Mouse (Mus musculus) MEL (cell line): ENCODE measurements around the gene Tspan8. TPM values are rescaled to one million over a fixed set of nuclear protein-coding genes. Genes with fewer than 3 reads are reported as not detected.

Source experiments
- DNase-seq: peaks from one replicate; pipeline ENCODE4 v3.0.0; 2011; ENCODE audit warnings: low read depth, low spot score
- H3K27ac ChIP-seq: 2 replicates; pipeline ENCODE4 v1.5.1; 2012; ENCODE audit warnings: low read depth, mild to moderate bottlenecking, control low read depth, low read length, moderate library complexity; ENCODE audit not compliant: control insufficient read depth
- H3K27me3 ChIP-seq, 2 experiments: fragments of 150-350 bp in 1 of 2; sonication (generic) in 1 of 2; 2 replicates each; pipeline ENCODE4 v1.6.1; 2012; ENCODE audit warnings: low read length in 2 of 2, mild to moderate bottlenecking in 2 of 2, improper control_type of control experiment in 1 of 2, moderate library complexity in 1 of 2; ENCODE audit not compliant: insufficient read depth in 2 of 2, control insufficient read depth in 1 of 2
- H3K36me3 ChIP-seq, 2 experiments: 2 replicates each; pipeline ENCODE4 v1.6.1; 2012 to 2014; ENCODE audit warnings: low read length in 2 of 2, improper control_type of control experiment in 1 of 2, inconsistent platforms in 1 of 2, mild to moderate bottlenecking in 1 of 2; ENCODE audit not compliant: insufficient read depth in 2 of 2, control insufficient read depth in 1 of 2
- H3K4me1 ChIP-seq, 2 experiments: fragments of 150-350 bp in 1 of 2; sonication (generic) in 1 of 2; 2 replicates each; pipeline ENCODE4 v1.6.1; 2012; ENCODE audit warnings: low read length in 2 of 2, improper control_type of control experiment in 1 of 2, mild to moderate bottlenecking in 1 of 2; ENCODE audit not compliant: insufficient read depth in 2 of 2, control insufficient read depth in 1 of 2
- H3K4me3 ChIP-seq, 2 experiments: fragments of 150-350 bp in 1 of 2; sonication (generic) in 1 of 2; 2 replicates each; pipeline ENCODE4 v1.5.1; 2012; ENCODE audit warnings: low read depth in 2 of 2, low read length in 2 of 2, mild to moderate bottlenecking in 2 of 2, moderate library complexity in 2 of 2, control low read depth in 1 of 2, improper control_type of control experiment in 1 of 2; ENCODE audit not compliant: control insufficient read depth in 1 of 2, insufficient read depth in 1 of 2
- H3K79me2 ChIP-seq: 2 replicates; pipeline ENCODE4 v1.6.1; 2012; ENCODE audit warnings: mild to moderate bottlenecking, low read length, moderate library complexity; ENCODE audit not compliant: control insufficient read depth, poor library complexity, insufficient read depth
- H3K9ac ChIP-seq: 2 replicates; pipeline ENCODE4 v1.6.1; 2012; ENCODE audit warnings: low read depth, mild to moderate bottlenecking, control low read depth, low read length, moderate library complexity; ENCODE audit not compliant: control insufficient read depth, poor library complexity, severe bottlenecking
- H3K9me3 ChIP-seq: fragments of 150-350 bp; sonication (generic); replicated peaks from 2 replicates; pipeline ENCODE4 v1.6.1; 2012; ENCODE audit warnings: mild to moderate bottlenecking, low read length, improper control_type of control experiment, moderate library complexity; ENCODE audit not compliant: insufficient read depth
- BHLHE40 ChIP-seq: IDR thresholded peaks from 2 replicates; pipeline ENCODE4 v1.6.1; 2012; ENCODE audit warnings: low read depth, mild to moderate bottlenecking, inconsistent platforms, low read length, improper control_type of control experiment, borderline replicate concordance
- ELF1 ChIP-seq: IDR thresholded peaks from 2 replicates; pipeline ENCODE4 v1.6.1; 2014; ENCODE audit warnings: low read depth, mild to moderate bottlenecking, inconsistent platforms, low read length, improper control_type of control experiment, moderate library complexity
- EP300 ChIP-seq, 2 experiments: IDR thresholded peaks; 2 replicates each; pipeline ENCODE4 v1.6.1; 2011; ENCODE audit warnings: improper control_type of control experiment in 2 of 2, low read length in 2 of 2, low read depth in 1 of 2, mild to moderate bottlenecking in 1 of 2
- ETS1 ChIP-seq: IDR thresholded peaks from 2 replicates; pipeline ENCODE4 v1.6.1; 2012; ENCODE audit warnings: low read depth, mild to moderate bottlenecking, inconsistent platforms, low read length, improper control_type of control experiment, moderate library complexity
- GATA1 ChIP-seq: IDR thresholded peaks from 2 replicates; pipeline ENCODE4 v1.6.1; 2011; ENCODE audit warnings: low read depth, low read length, improper control_type of control experiment
- KAT2A ChIP-seq: conservative IDR thresholded peaks from 2 replicates; pipeline ENCODE4 v1.6.1; 2012; ENCODE audit warnings: low read depth, low read length, improper control_type of control experiment, inconsistent platforms
- MAZ ChIP-seq: IDR thresholded peaks from 2 replicates; pipeline ENCODE4 v1.6.1; 2012; ENCODE audit warnings: low read depth, mild to moderate bottlenecking, inconsistent platforms, low read length, improper control_type of control experiment
- MXI1 ChIP-seq: IDR thresholded peaks from 2 replicates; pipeline ENCODE4 v1.6.1; 2011; ENCODE audit warnings: mild to moderate bottlenecking, low read depth, low read length, improper control_type of control experiment
- MYB ChIP-seq: IDR thresholded peaks from 2 replicates; pipeline ENCODE4 v1.6.1; 2011; ENCODE audit warnings: mild to moderate bottlenecking, low read depth, low read length, improper control_type of control experiment
- MYC ChIP-seq: IDR thresholded peaks from 2 replicates; pipeline ENCODE4 v1.6.1; 2011; ENCODE audit warnings: low read depth, mild to moderate bottlenecking, low read length, improper control_type of control experiment, moderate library complexity
- NELFE ChIP-seq: IDR thresholded peaks from 2 replicates; pipeline ENCODE4 v1.6.1; 2011; ENCODE audit warnings: low read depth, low read length, improper control_type of control experiment
- NRF1 ChIP-seq: IDR thresholded peaks from 2 replicates; pipeline ENCODE4 v1.6.1; 2014; ENCODE audit warnings: low read depth, mild to moderate bottlenecking, inconsistent platforms, low read length, improper control_type of control experiment, moderate library complexity; ENCODE audit not compliant: poor library complexity, insufficient read depth, severe bottlenecking
- POLR2A ChIP-seq, 2 experiments: IDR thresholded peaks; 2 replicates each; pipeline ENCODE4 v1.6.1; 2011 to 2012; ENCODE audit warnings: low read length in 2 of 2, mild to moderate bottlenecking in 2 of 2, control low read depth in 1 of 2, improper control_type of control experiment in 1 of 2, low read depth in 1 of 2, moderate library complexity in 1 of 2; ENCODE audit not compliant: control insufficient read depth in 1 of 2, insufficient read depth in 1 of 2, poor library complexity in 1 of 2
- POLR2AphosphoS5 ChIP-seq: IDR thresholded peaks from 2 replicates; pipeline ENCODE4 v1.6.1; 2012; ENCODE audit warnings: low read depth, borderline replicate concordance, mild to moderate bottlenecking, inconsistent platforms, low read length, moderate library complexity, mixed read lengths
- RAD21 ChIP-seq: IDR thresholded peaks from 2 replicates; pipeline ENCODE4 v1.6.1; 2011; ENCODE audit warnings: mild to moderate bottlenecking, low read depth, low read length, improper control_type of control experiment
- SMC3 ChIP-seq: IDR thresholded peaks from 2 replicates; pipeline ENCODE4 v1.6.1; 2011; ENCODE audit warnings: low read depth, low read length, improper control_type of control experiment
- TAL1 ChIP-seq: IDR thresholded peaks from 2 replicates; pipeline ENCODE4 v1.6.1; 2012; ENCODE audit warnings: mild to moderate bottlenecking, inconsistent platforms, low read length, moderate library complexity, mixed read lengths
- TBP ChIP-seq: IDR thresholded peaks from 2 replicates; pipeline ENCODE4 v1.8.0; 2011; ENCODE audit warnings: low read depth, low read length, improper control_type of control experiment
- TCF12 ChIP-seq: IDR thresholded peaks from 2 replicates; pipeline ENCODE4 v1.6.1; 2014; ENCODE audit warnings: low read depth, mild to moderate bottlenecking, inconsistent platforms, low read length, improper control_type of control experiment, moderate library complexity
- UBTF ChIP-seq: IDR thresholded peaks from 2 replicates; pipeline ENCODE4 v1.6.1; 2012; ENCODE audit warnings: low read depth, mild to moderate bottlenecking, inconsistent platforms, low read length, improper control_type of control experiment, moderate library complexity, borderline replicate concordance; ENCODE audit not compliant: insufficient read depth
- USF1 ChIP-seq: IDR thresholded peaks from 2 replicates; pipeline ENCODE4 v1.6.1; 2014; ENCODE audit warnings: low read depth, mild to moderate bottlenecking, inconsistent platforms, low read length, improper control_type of control experiment, moderate library complexity
- ZKSCAN1 ChIP-seq: IDR thresholded peaks from 2 replicates; pipeline ENCODE4 v1.6.1; 2012; ENCODE audit warnings: low read depth, mild to moderate bottlenecking, inconsistent platforms, low read length, improper control_type of control experiment, moderate library complexity
- ZNF384 ChIP-seq: IDR thresholded peaks from 2 replicates; pipeline ENCODE4 v1.6.1; 2012; ENCODE audit warnings: low read depth, mild to moderate bottlenecking, inconsistent platforms, low read length, improper control_type of control experiment
- polyA plus RNA-seq, 2 experiments: library from polyadenylated mRNA; stranded (reverse) in 1 of 2; unstranded in 1 of 2; fragments of >175 nt in 1 of 2; fragments of >200 nt in 1 of 2; gene quantifications; 2 replicates each; pipeline versions ENCODE4 v1.2.1 to v1.2.4; 2012; ENCODE audit warnings: low replicate concordance in 2 of 2, low read depth in 1 of 2; ENCODE audit not compliant: insufficient read length in 2 of 2, insufficient read depth in 1 of 2, missing spikeins in 1 of 2
- total RNA-seq: library from RNA; depleted of rRNA; stranded (reverse); fragments of 300-350 nt; gene quantifications from 2 replicates; pipeline ENCODE4 v1.2.3, GENCODE M21; 2012

Tspan8 gene
- total and polyA plus RNA-seq, 3 experiments, result 6.4 to 16.9 TPM; not detected in 1

- Histone ChIP-seq H3K36me3 (no peaks in the 10 kb centered on the region), H3K4me1 (no peaks in the 10 kb centered on the region), H3K27ac (no peak overlapping the region), H3K27me3 (no peaks in the 10 kb centered on the region; a peak in 1 of 4 replicates), H3K9ac (no peak overlapping the region), H3K4me3 (no peak overlapping the region), H3K9me3 (no peaks in the 10 kb centered on the region), H3K79me2 (no peaks in the 10 kb centered on the region)
- DNase-seq, result no peak
- TF ChIP-seq MXI1 (no peak), EP300 (IDR thresholded peaks at IDR 0.05; ENCODE audit: low read depth in 1 of 2, low read length in 2 of 2) (no peak), UBTF (no peak)
Observed at GRCm38 (mm10) chr10:115861967-115862366, 45.3 kb downstream of the Tspan8 start.

GRCm38 (mm10) chr10:115882757-115883156 is 66.1 kb downstream of the Tspan8 start:
- no peaks in the 10 kb centered on the region; a peak in 1 of 4 replicates for H3K27me3 ChIP-seq
- no peaks in the 10 kb centered on the region for H3K9me3 ChIP-seq
- no peak overlapping the region for H3K27ac ChIP-seq
- no peaks in the 10 kb centered on the region for H3K79me2 ChIP-seq
- TF ChIP-seq NRF1 (no peak), EP300 (IDR thresholded peaks at IDR 0.05; ENCODE audit: low read depth in 1 of 2, low read length in 2 of 2) (peak; percentile 54), GATA1 (peak; percentile 74), ELF1 (no peak), KAT2A (no peak), TBP (peak; percentile 41; the same call in 1 of the 2 replicates), TCF12 (0 out of 2 replicates have a peak, but pooled peaks have one; percentile 23)
- TF ChIP-seq, all 39 proteins: peak for 4
- H3K4me1 ChIP-seq, result 0 out of 4 replicates have a peak, but pooled peaks cover 0 to 7% of the 10 kb centered on the region in 2 experiments
- DNase-seq, result peak; percentile 64
- H3K36me3 ChIP-seq, result no peaks in the 10 kb centered on the region
- H3K4me3 ChIP-seq, result no peak overlapping the region
- no peak overlapping the region for H3K9ac ChIP-seq

- Histone ChIP-seq H3K27me3 (no peaks in the 10 kb centered on the region; a peak in 1 of 4 replicates), H3K4me3 (no peak overlapping the region), H3K9ac (no peak overlapping the region), H3K4me1 (no peaks in the 10 kb centered on the region), H3K79me2 (no peaks in the 10 kb centered on the region), H3K9me3 (no peaks in the 10 kb centered on the region), H3K27ac (no peak overlapping the region), H3K36me3 (peaks cover 0 to 2% of the 10 kb centered on the region in 2 experiments; a peak in 1 of 4 replicates)
- TF ChIP-seq GATA1 (no peak), USF1 (no peak), UBTF (no peak), BHLHE40 (no peak), SMC3 (no peak), MAZ (no peak), POLR2AphosphoS5 (no peak), TAL1 (no peak), ZNF384 (no peak), RAD21 (no peak), MYB (no peak), MXI1 (no peak), MYC (no peak), ZKSCAN1 (no peak), TCF12 (no peak), ELF1 (no peak), NELFE (no peak), POLR2A (IDR thresholded peaks at IDR 0.05; ENCODE audit: control insufficient read depth in 1 of 2, insufficient read depth in 1 of 2, low read depth in 1 of 2, low read length in 2 of 2, poor library complexity in 1 of 2) (no peak), ETS1 (no peak)
- DNase-seq, result no peak
Observed at GRCm38 (mm10) chr10:115891924-115892323, 75.3 kb downstream of the Tspan8 start.
